Mouse (Mus musculus): Measurements from ENCODE around the gene Gm21981. TPM values are rescaled to one million over a fixed set of nuclear protein-coding genes. Genes with fewer than 3 reads are reported as not detected.

The Gm21981 gene
- total RNA-seq (2021), result under 1 TPM; 0.24 to 0.47 TPM
- long read RNA-seq, experiment 1, result 0 reads
- long read RNA-seq, experiment 2, result 0 reads

GRCm38 (mm10) chr17:47694442-47694502, at the start of gene Gm21981:
Gene Gm21981 (minus strand): TSS chr17:47694455.
- no peak for DNase-seq
- intact Hi-C loops (cut with DNase I; ENCODE audit: low total_unique reads), result loop anchor here (5.0 kb wide), 1 partner anchor 77 kb away; no protein-coding TSS in a partner anchor

GRCm38 (mm10) chr17:47742991-47743734, 48.9 kb upstream of the Gm21981 start:
- intact Hi-C loops (cut with DNase I; ENCODE audit: low total_unique reads), result no loop called here
- DNase-seq, result no peak

- no peak for DNase-seq
- intact Hi-C loops (cut with DNase I; ENCODE audit: low total_unique reads), result no loop called here
Measured at GRCm38 (mm10) chr17:47740186-47740585, 45.9 kb upstream of the Gm21981 start.

- DNase-seq, result no peak
- intact Hi-C loops (cut with DNase I; ENCODE audit: low total_unique reads), result no loop called here
Measured at GRCm38 (mm10) chr17:47738879-47739798, 44.9 kb upstream of the Gm21981 start.

- intact Hi-C loops (cut with DNase I; ENCODE audit: low total_unique reads), result no loop called here
- DNase-seq, result peak; percentile 75
Measured at GRCm38 (mm10) chr17:47738066-47738878, 44.0 kb upstream of the Gm21981 start.

- intact Hi-C loops (cut with DNase I; ENCODE audit: low total_unique reads), result no loop called here
- DNase-seq, result peak; percentile 93
Measured at GRCm38 (mm10) chr17:47737271-47738065, 43.2 kb upstream of the Gm21981 start.

- peak; percentile 98 for DNase-seq
- intact Hi-C loops (cut with DNase I; ENCODE audit: low total_unique reads), result no loop called here
Measured at GRCm38 (mm10) chr17:47736856-47737255, 42.6 kb upstream of the Gm21981 start, which contains the start of gene Tfeb. Gene Tfeb (plus strand): TSS chr17:47737030.

- intact Hi-C loops (cut with DNase I; ENCODE audit: low total_unique reads), result no loop called here
- DNase-seq, result no peak
Measured at GRCm38 (mm10) chr17:47735553-47736100, 41.4 kb upstream of the Gm21981 start.

GRCm38 (mm10) chr17:47730633-47731575, 36.6 kb upstream of the Gm21981 start:
- no peak for DNase-seq
- intact Hi-C loops (cut with DNase I; ENCODE audit: low total_unique reads), result no loop called here

- intact Hi-C loops (cut with DNase I; ENCODE audit: low total_unique reads), result no loop called here
- no peak for DNase-seq
Measured at GRCm38 (mm10) chr17:47726566-47726965, 32.3 kb upstream of the Gm21981 start, which contains the start of gene Pgc. Gene Pgc (plus strand): TSS chr17:47726842.

- intact Hi-C loops (cut with DNase I; ENCODE audit: low total_unique reads), result no loop called here
- no peak for DNase-seq
Measured at GRCm38 (mm10) chr17:47721183-47721582, 26.9 kb upstream of the Gm21981 start.

- DNase-seq, result no peak
- intact Hi-C loops (cut with DNase I; ENCODE audit: low total_unique reads), result no loop called here
Measured at GRCm38 (mm10) chr17:47715037-47715436, 20.8 kb upstream of the Gm21981 start.

GRCm38 (mm10) chr17:47712889-47713571, 18.8 kb upstream of the Gm21981 start:
- intact Hi-C loops (cut with DNase I; ENCODE audit: low total_unique reads), result no loop called here
- no peak for DNase-seq

GRCm38 (mm10) chr17:47711883-47712282, 17.6 kb upstream of the Gm21981 start:
- intact Hi-C loops (cut with DNase I; ENCODE audit: low total_unique reads), result no loop called here
- DNase-seq, result no peak

GRCm38 (mm10) chr17:47710036-47710435, 15.8 kb upstream of the Gm21981 start:
- intact Hi-C loops (cut with DNase I; ENCODE audit: low total_unique reads), result no loop called here
- no peak for DNase-seq

- intact Hi-C loops (cut with DNase I; ENCODE audit: low total_unique reads), result no loop called here
Measured at GRCm38 (mm10) chr17:47708972-47709371, 14.7 kb upstream of the Gm21981 start.

GRCm38 (mm10) chr17:47707961-47708360, 13.7 kb upstream of the Gm21981 start:
- no peak for DNase-seq
- intact Hi-C loops (cut with DNase I; ENCODE audit: low total_unique reads), result no loop called here

More at GRCm38 (mm10) chr17:47708972-47709371, 14.7 kb upstream of the Gm21981 start:
- no peak for DNase-seq

Data from gastrocnemius, postnatal 14 days (tissue).